Mouse (Mus musculus): Measurements from ENCODE around the gene Pdzrn4. TPM values are rescaled to one million over a fixed set of nuclear protein-coding genes. Genes with fewer than 3 reads are reported as not detected.

Gene Pdzrn4
- polyA plus RNA-seq, 1 experiment from 2014 or later: 13.5 TPM

- Histone ChIP-seq H3K27ac (ENCODE audit: low read depth, low read length) (no peak overlapping the region), H3K9ac (ENCODE audit: low read length) (no peak overlapping the region), H3K4me1 (ENCODE audit: control insufficient read depth, insufficient read depth, low read length) (0 out of 2 replicates have a peak, but pooled peaks cover 10% of the 10 kb centered on the region), H3K4me2 (ENCODE audit: low read length) (peak overlapping the region; percentile 4; the same call in 1 of the 2 replicates), H3K4me3 (ENCODE audit: low read depth, low read length) (no peak overlapping the region), H3K9me3 (replicated peaks; ENCODE audit: control insufficient read depth, low read length) (no peaks in the 10 kb centered on the region), H3K36me3 (ENCODE audit: control insufficient read depth, insufficient read depth, low read length) (no peaks in the 10 kb centered on the region), H3K27me3 (replicated peaks; ENCODE audit: control insufficient read depth, insufficient read depth, low read length) (no peaks in the 10 kb centered on the region)
- ATAC-seq (peak; percentile 67), DNase-seq (ENCODE audit: low spot score) (peak; percentile 75)
- 49% methylated on average over 19 of the region's 19 CpGs for WGBS
These were observed 124.1 kb downstream of the Pdzrn4 start for GRCm38 (mm10) chr15:92520677-92521225.

GRCm38 (mm10) chr15:92521686-92522085, 125.0 kb downstream of the Pdzrn4 start:
- 27% methylated on average over 7 of the region's 7 CpGs for WGBS
- Histone ChIP-seq H3K4me2 (ENCODE audit: low read length) (peak overlapping the region; percentile 10; the same call in 1 of the 2 replicates), H3K27ac (ENCODE audit: low read depth, low read length) (no peak overlapping the region), H3K9ac (ENCODE audit: low read length) (no peak overlapping the region), H3K36me3 (ENCODE audit: control insufficient read depth, insufficient read depth, low read length) (no peaks in the 10 kb centered on the region), H3K4me1 (ENCODE audit: control insufficient read depth, insufficient read depth, low read length) (0 out of 2 replicates have a peak, but pooled peaks cover 10% of the 10 kb centered on the region), H3K9me3 (replicated peaks; ENCODE audit: control insufficient read depth, low read length) (no peaks in the 10 kb centered on the region), H3K4me3 (ENCODE audit: low read depth, low read length) (no peak overlapping the region), H3K27me3 (replicated peaks; ENCODE audit: control insufficient read depth, insufficient read depth, low read length) (no peaks in the 10 kb centered on the region)
- ATAC-seq: no peak
- DNase-seq (ENCODE audit: low spot score): no peak

- H3K36me3 ChIP-seq (ENCODE audit: control insufficient read depth, insufficient read depth, low read length): no peaks in the 10 kb centered on the region
- WGBS: 2% methylated on average over 2 of the region's 2 CpGs
- ATAC-seq: 0 out of 2 replicates have a peak, but pooled peaks have one; percentile 50
These were observed 128.2 kb downstream of the Pdzrn4 start for GRCm38 (mm10) chr15:92524917-92525316.

DNA sequence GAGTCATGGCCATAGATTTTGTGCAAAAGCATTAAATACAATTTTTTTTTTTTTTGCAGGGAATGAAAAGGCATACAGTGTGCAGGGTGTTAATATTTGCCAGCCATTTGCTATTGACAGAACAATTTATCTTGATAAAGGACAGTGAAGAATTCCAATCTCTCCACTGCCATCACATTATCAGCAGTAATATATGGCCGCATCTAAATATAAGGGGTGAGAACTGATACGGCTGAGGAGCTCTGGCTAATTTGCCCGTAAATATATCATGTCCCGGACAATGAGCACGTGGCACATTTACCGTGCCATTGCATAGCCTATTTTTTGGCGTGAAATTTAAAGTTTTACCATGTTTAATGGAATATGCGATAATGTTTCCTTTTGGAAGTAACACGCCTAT, 128.7 kb downstream of the Pdzrn4 start:
- 91% methylated on average over 9 of the region's 9 CpGs for WGBS

More at GRCm38 (mm10) chr15:92524917-92525316, 128.2 kb downstream of the Pdzrn4 start:
- Histone ChIP-seq H3K4me2 (ENCODE audit: low read length) (no peak overlapping the region), H3K9me3 (replicated peaks; ENCODE audit: control insufficient read depth, low read length) (no peaks in the 10 kb centered on the region), H3K4me1 (ENCODE audit: control insufficient read depth, insufficient read depth, low read length) (0 out of 2 replicates have a peak, but pooled peaks cover 10% of the 10 kb centered on the region), H3K27me3 (replicated peaks; ENCODE audit: control insufficient read depth, insufficient read depth, low read length) (no peaks in the 10 kb centered on the region), H3K27ac (ENCODE audit: low read depth, low read length) (no peak overlapping the region), H3K9ac (ENCODE audit: low read length) (no peak overlapping the region), H3K4me3 (ENCODE audit: low read depth, low read length) (no peak overlapping the region)
- DNase-seq (ENCODE audit: low spot score): peak; percentile 63

DNA sequence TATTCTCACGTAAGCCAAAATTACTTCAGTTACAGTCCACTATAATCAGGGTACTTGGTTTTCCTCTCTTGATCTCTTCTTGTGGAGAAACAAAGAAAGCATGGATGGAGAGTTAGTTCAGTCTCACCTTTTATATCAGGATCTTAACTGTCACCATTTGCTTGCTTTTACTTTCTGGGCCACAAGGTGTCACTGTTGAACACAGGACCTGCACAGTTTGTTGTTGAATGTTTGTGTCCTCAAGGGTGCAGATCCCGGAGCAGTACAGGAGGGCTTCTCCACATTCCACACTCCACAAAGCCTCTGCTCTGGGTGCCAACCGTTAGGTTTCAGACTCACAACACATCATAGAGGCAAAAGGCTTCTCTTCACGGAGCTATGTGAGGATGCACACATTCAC, 130.1 kb downstream of the Pdzrn4 start:
- Histone ChIP-seq H3K4me2 (ENCODE audit: low read length) (no peak overlapping the region), H3K27me3 (replicated peaks; ENCODE audit: control insufficient read depth, insufficient read depth, low read length) (no peaks in the 10 kb centered on the region), H3K9me3 (replicated peaks; ENCODE audit: control insufficient read depth, low read length) (no peaks in the 10 kb centered on the region), H3K4me3 (ENCODE audit: low read depth, low read length) (no peak overlapping the region), H3K4me1 (ENCODE audit: control insufficient read depth, insufficient read depth, low read length) (0 out of 2 replicates have a peak, but pooled peaks cover 2% of the 10 kb centered on the region), H3K36me3 (ENCODE audit: control insufficient read depth, insufficient read depth, low read length) (no peaks in the 10 kb centered on the region), H3K9ac (ENCODE audit: low read length) (no peak overlapping the region), H3K27ac (ENCODE audit: low read depth, low read length) (no peak overlapping the region)
- ATAC-seq: no peak
- DNase-seq (ENCODE audit: low spot score): no peak
- 76% methylated on average over 4 of the region's 4 CpGs for WGBS

More for the DNA sequence above, 128.7 kb downstream of the Pdzrn4 start:
- Histone ChIP-seq H3K9ac (ENCODE audit: low read length) (no peak overlapping the region), H3K4me1 (ENCODE audit: control insufficient read depth, insufficient read depth, low read length) (0 out of 2 replicates have a peak, but pooled peaks cover 10% of the 10 kb centered on the region), H3K27ac (ENCODE audit: low read depth, low read length) (no peak overlapping the region), H3K9me3 (replicated peaks; ENCODE audit: control insufficient read depth, low read length) (no peaks in the 10 kb centered on the region), H3K36me3 (ENCODE audit: control insufficient read depth, insufficient read depth, low read length) (no peaks in the 10 kb centered on the region), H3K4me3 (ENCODE audit: low read depth, low read length) (no peak overlapping the region), H3K4me2 (ENCODE audit: low read length) (no peak overlapping the region), H3K27me3 (replicated peaks; ENCODE audit: control insufficient read depth, insufficient read depth, low read length) (no peaks in the 10 kb centered on the region)
- DNase-seq (ENCODE audit: low spot score) (no peak), ATAC-seq (no peak)

GRCm38 (mm10) chr15:92543252-92543651, 146.6 kb downstream of the Pdzrn4 start:
- Histone ChIP-seq H3K4me3 (ENCODE audit: low read depth, low read length) (no peak overlapping the region), H3K9me3 (replicated peaks; ENCODE audit: control insufficient read depth, low read length) (no peaks in the 10 kb centered on the region), H3K4me1 (ENCODE audit: control insufficient read depth, insufficient read depth, low read length) (peaks cover 4% of the 10 kb centered on the region; the same call in 1 of the 2 replicates), H3K36me3 (ENCODE audit: control insufficient read depth, insufficient read depth, low read length) (no peaks in the 10 kb centered on the region), H3K27ac (ENCODE audit: low read depth, low read length) (no peak overlapping the region), H3K27me3 (replicated peaks; ENCODE audit: control insufficient read depth, insufficient read depth, low read length) (no peaks in the 10 kb centered on the region), H3K4me2 (ENCODE audit: low read length) (no peak overlapping the region), H3K9ac (ENCODE audit: low read length) (no peak overlapping the region)
- no peak for DNase-seq (ENCODE audit: low spot score)
- WGBS: 5% methylated on average over 1 of the region's 1 CpGs
- no peak for ATAC-seq

DNA sequence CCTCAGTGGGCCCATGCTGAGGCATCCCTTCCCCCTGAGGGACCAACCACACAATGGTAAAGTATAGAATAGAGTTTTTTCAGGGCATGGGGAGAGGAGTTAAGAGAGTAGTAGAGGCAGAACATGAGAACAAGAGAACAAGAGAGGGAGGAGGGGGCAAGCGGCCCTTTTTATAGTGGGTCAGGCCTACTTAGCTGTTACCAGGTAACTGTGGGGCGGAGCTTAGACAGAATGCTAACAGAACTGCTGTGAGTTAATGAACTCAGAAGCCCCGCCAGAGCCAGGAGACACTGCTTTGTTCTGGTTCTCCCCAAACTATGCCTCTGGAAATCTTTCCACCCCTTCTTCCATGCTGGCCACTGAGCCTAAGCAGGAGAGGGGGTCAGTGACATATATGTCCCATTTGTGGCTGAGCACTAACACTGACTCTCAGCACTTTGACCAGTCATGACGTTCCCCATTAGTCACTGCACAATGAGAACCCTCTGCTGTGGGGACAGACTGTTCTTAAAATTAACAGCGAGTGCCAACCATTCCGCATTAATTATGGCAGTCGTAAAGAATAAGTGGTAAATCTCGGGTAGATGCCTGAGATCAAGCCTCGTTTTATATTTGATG, 150.7 kb downstream of the Pdzrn4 start:
- Histone ChIP-seq H3K4me3 (ENCODE audit: low read depth, low read length) (no peak overlapping the region), H3K4me2 (ENCODE audit: low read length) (no peak overlapping the region), H3K36me3 (ENCODE audit: control insufficient read depth, insufficient read depth, low read length) (no peaks in the 10 kb centered on the region), H3K9me3 (replicated peaks; ENCODE audit: control insufficient read depth, low read length) (no peaks in the 10 kb centered on the region), H3K27ac (ENCODE audit: low read depth, low read length) (no peak overlapping the region; the same call in 1 of the 2 replicates), H3K9ac (ENCODE audit: low read length) (no peak overlapping the region), H3K4me1 (ENCODE audit: control insufficient read depth, insufficient read depth, low read length) (peaks cover 5% of the 10 kb centered on the region; the same call in 1 of the 2 replicates), H3K27me3 (replicated peaks; ENCODE audit: control insufficient read depth, insufficient read depth, low read length) (no peaks in the 10 kb centered on the region)
- peak; percentile 20 for DNase-seq (ENCODE audit: low spot score)
- no peak for ATAC-seq
- WGBS: 22% methylated on average over 9 of the region's 9 CpGs

DNA sequence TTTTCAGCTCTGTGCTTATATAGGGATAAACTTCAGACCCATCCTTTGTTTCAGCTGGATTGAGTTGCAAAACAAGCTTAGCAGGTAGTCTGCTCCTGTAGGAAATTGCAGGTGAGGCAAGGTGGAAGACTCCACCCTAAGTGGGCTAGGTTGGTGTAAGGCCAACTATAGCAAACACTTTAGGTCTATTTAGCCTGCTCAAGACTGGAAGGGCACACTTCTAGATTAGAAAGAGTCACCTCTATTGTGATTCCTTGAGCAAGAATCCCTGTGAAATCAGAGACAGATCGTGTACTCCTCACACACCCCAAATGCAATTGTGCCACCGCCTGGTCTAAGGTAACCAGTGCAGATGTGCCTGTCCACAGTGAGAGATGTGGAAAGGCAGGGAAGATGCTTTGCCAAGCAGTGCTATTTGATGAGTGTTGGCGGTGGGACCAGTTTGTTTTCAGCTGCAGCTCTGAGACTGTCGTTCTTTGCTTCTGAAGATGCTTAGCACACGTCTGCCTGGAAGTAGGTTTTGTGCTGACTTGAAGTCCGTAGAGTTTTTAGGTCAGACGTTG, 158.4 kb downstream of the Pdzrn4 start:
- Histone ChIP-seq H3K9me3 (replicated peaks; ENCODE audit: control insufficient read depth, low read length) (no peaks in the 10 kb centered on the region), H3K4me1 (ENCODE audit: control insufficient read depth, insufficient read depth, low read length) (no peaks in the 10 kb centered on the region), H3K27ac (ENCODE audit: low read depth, low read length) (no peak overlapping the region), H3K27me3 (replicated peaks; ENCODE audit: control insufficient read depth, insufficient read depth, low read length) (no peaks in the 10 kb centered on the region), H3K4me2 (ENCODE audit: low read length) (no peak overlapping the region), H3K36me3 (ENCODE audit: control insufficient read depth, insufficient read depth, low read length) (no peaks in the 10 kb centered on the region), H3K9ac (ENCODE audit: low read length) (no peak overlapping the region), H3K4me3 (ENCODE audit: low read depth, low read length) (no peak overlapping the region)
- ATAC-seq (no peak), DNase-seq (ENCODE audit: low spot score) (no peak)
- 75% methylated on average over 7 of the region's 7 CpGs for whole genome bisulfite sequencing

GRCm38 (mm10) chr15:92555716-92556115, 159.0 kb downstream of the Pdzrn4 start:
- H3K27ac ChIP-seq (ENCODE audit: low read depth, low read length): no peak overlapping the region

More at GRCm38 (mm10) chr15:92555716-92556115, 159.0 kb downstream of the Pdzrn4 start:
- ATAC-seq (no peak), DNase-seq (ENCODE audit: low spot score) (no peak)
- no peaks in the 10 kb centered on the region for H3K9me3 ChIP-seq (replicated peaks; ENCODE audit: control insufficient read depth, low read length)
- no peak overlapping the region for H3K4me3 ChIP-seq (ENCODE audit: low read depth, low read length)
- H3K4me1 ChIP-seq (ENCODE audit: control insufficient read depth, insufficient read depth, low read length): no peaks in the 10 kb centered on the region
- no peak overlapping the region for H3K4me2 ChIP-seq (ENCODE audit: low read length)
- no peaks in the 10 kb centered on the region for H3K36me3 ChIP-seq (ENCODE audit: control insufficient read depth, insufficient read depth, low read length)
- WGBS: 90% methylated on average over 3 of the region's 3 CpGs
- no peaks in the 10 kb centered on the region for H3K27me3 ChIP-seq (replicated peaks; ENCODE audit: control insufficient read depth, insufficient read depth, low read length)
- H3K9ac ChIP-seq (ENCODE audit: low read length): no peak overlapping the region

All from forebrain, embryonic 14.5 days (tissue).